Mouse (Mus musculus) right cerebral cortex, postnatal 4 days (tissue): ENCODE measurements around the gene Gm12695.

Experiments used
- DNase-seq: peaks from one replicate; pipeline ENCODE4 v3.0.0-alpha.2; 2022

Gene Gm12695

GRCm38 (mm10) chr4:96785086-96785485 lies at the start of gene Gm12695:
Gm12695 (minus strand) TSS chr4:96785186.
- no peak for DNase-seq

- no peak for DNase-seq
These were observed 40.6 kb upstream of the Gm12695 start for GRCm38 (mm10) chr4:96825540-96826045.

GRCm38 (mm10) chr4:96806824-96807808 lies 22.1 kb upstream of the Gm12695 start:
- DNase-seq: no peak

- DNase-seq: peak; percentile 34
These were observed 14.6 kb upstream of the Gm12695 start for GRCm38 (mm10) chr4:96799380-96800157.

GRCm38 (mm10) chr4:96797583-96797982 lies 12.6 kb upstream of the Gm12695 start:
- DNase-seq: peak; percentile 53

- DNase-seq: no peak
These were observed 6.3 kb upstream of the Gm12695 start for GRCm38 (mm10) chr4:96791301-96791700.

GRCm38 (mm10) chr4:96789905-96790304 lies 4.9 kb upstream of the Gm12695 start:
- no peak for DNase-seq

GRCm38 (mm10) chr4:96786610-96787009 lies 1.6 kb upstream of the Gm12695 start:
- DNase-seq: no peak

- DNase-seq: no peak
These were observed 11.9 kb downstream of the Gm12695 start for GRCm38 (mm10) chr4:96772966-96773566.

GRCm38 (mm10) chr4:96766396-96766998 lies 18.5 kb downstream of the Gm12695 start:
- DNase-seq: peak; percentile 2

GRCm38 (mm10) chr4:96751953-96752352 lies 33.0 kb downstream of the Gm12695 start:
- no peak for DNase-seq

- DNase-seq: no peak
These were observed 44.5 kb downstream of the Gm12695 start for GRCm38 (mm10) chr4:96740472-96740871.

- no peak for DNase-seq
These were observed 55.7 kb downstream of the Gm12695 start for GRCm38 (mm10) chr4:96729256-96729655.

- DNase-seq: no peak
These were observed 56.8 kb downstream of the Gm12695 start for GRCm38 (mm10) chr4:96728211-96728610.

- no peak for DNase-seq
These were observed 59.5 kb downstream of the Gm12695 start for GRCm38 (mm10) chr4:96725415-96726055.

- no peak for DNase-seq
These were observed 62.7 kb downstream of the Gm12695 start for GRCm38 (mm10) chr4:96722301-96722700.

- peak; percentile 12 for DNase-seq
These were observed 65.7 kb downstream of the Gm12695 start for GRCm38 (mm10) chr4:96718977-96719966.

GRCm38 (mm10) chr4:96718503-96718902 lies 66.5 kb downstream of the Gm12695 start:
- DNase-seq: no peak

GRCm38 (mm10) chr4:96705281-96705951 lies 79.6 kb downstream of the Gm12695 start:
- DNase-seq: peak; percentile 64

GRCm38 (mm10) chr4:96698218-96698561 lies 86.8 kb downstream of the Gm12695 start:
- DNase-seq: no peak
